Mouse (Mus musculus) testis, adult 2 months (tissue): Measurements from ENCODE around the gene Ssh3. TPM values are rescaled to one million over a fixed set of nuclear protein-coding genes. Genes with fewer than 3 reads are reported as not detected.
"Not testable (repeated sequence)": the region's sequence is repeated elsewhere in the genome, so short reads cannot be mapped to it uniquely, and the experiment has no call there.

Experiments
- H3K27ac ChIP-seq: fragments of 200-500 bp; 2 replicates; pipeline ENCODE4 v1.5.1; 2012; ENCODE audit warnings: low read depth, low read length; ENCODE audit not compliant: control insufficient read depth, insufficient read depth
- H3K27me3 ChIP-seq: fragments of 200-500 bp; 2 replicates; pipeline ENCODE4 v1.6.1; 2012; ENCODE audit warnings: mild to moderate bottlenecking, low read length, moderate library complexity; ENCODE audit not compliant: control insufficient read depth, insufficient read depth
- H3K36me3 ChIP-seq: fragments of 200-500 bp; 2 replicates; pipeline ENCODE4 v1.6.1; 2012; ENCODE audit warnings: mild to moderate bottlenecking, low read length; ENCODE audit not compliant: control insufficient read depth, insufficient read depth
- H3K4me1 ChIP-seq: fragments of 200-500 bp; 2 replicates; pipeline ENCODE4 v1.6.1; 2012; ENCODE audit warnings: low read length; ENCODE audit not compliant: control insufficient read depth, insufficient read depth
- H3K4me3 ChIP-seq: fragments of 200-500 bp; 2 replicates; pipeline ENCODE4 v1.5.1; 2012; ENCODE audit warnings: low read depth, mild to moderate bottlenecking, low read length, moderate library complexity, mixed read lengths; ENCODE audit not compliant: control insufficient read depth
- CTCF ChIP-seq: fragments of 200-500 bp; IDR thresholded peaks from 2 replicates; pipeline ENCODE4 v1.5.1; 2012; ENCODE audit warnings: low read depth, mild to moderate bottlenecking, inconsistent platforms, low read length, moderate library complexity; ENCODE audit not compliant: control insufficient read depth, insufficient read depth, insufficient replicate concordance
- POLR2A ChIP-seq: fragments of 200-500 bp; IDR thresholded peaks from 2 replicates; pipeline ENCODE4 v1.6.1; 2012; ENCODE audit warnings: low read depth, mild to moderate bottlenecking, inconsistent platforms, low read length, moderate library complexity; ENCODE audit not compliant: control insufficient read depth
- polyA plus RNA-seq: library from polyadenylated mRNA; depleted of rRNA; stranded (reverse); fragments of >200 nt; gene quantifications from 2 replicates; pipeline ENCODE4 v1.2.3, GENCODE M21; 2012

The Ssh3 gene
- polyA plus RNA-seq, 1 experiment = 7.1 TPM

DNA sequence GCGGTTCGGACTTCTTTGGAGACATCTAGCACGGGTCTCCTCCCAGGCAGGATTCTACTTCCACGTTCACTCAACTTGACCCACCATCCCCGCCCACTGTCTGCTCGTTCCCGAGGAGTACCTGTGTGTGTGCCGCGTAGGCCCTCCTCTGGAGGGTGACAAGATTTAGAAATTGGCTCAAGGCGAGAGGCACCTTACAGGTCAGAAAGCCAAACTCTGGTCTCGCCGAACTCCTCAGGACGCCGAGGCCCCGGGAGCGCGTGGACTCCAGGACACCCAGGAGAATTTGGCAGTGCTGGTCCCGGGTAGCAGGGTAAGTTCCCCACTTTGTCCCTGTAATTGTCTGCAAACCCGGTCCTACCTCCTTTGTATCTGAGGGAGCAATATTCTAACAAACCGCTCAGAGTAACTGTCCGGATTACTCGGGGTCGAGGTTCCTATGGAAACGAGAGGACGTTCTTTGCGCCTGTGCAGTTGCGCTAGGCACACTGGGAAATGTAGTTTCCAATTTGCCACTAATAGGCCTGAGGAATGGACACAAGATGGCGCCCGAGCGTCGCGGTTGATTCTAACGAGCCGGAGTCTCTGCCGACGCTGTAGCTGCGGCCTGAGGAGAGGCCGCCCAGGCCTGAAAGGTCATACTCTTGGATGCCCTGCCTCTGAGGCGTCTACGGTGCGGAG, 11.6 kb downstream of the Ssh3 start:
- H3K4me3 ChIP-seq = peak overlapping the region; percentile 91
- peaks cover 3% of the 10 kb centered on the region; the same call in 1 of the 2 replicates for H3K4me1 ChIP-seq
- TF ChIP-seq POLR2A (peak; percentile 96), CTCF (peak; percentile 74; the same call in 1 of the 2 replicates)
- no peaks in the 10 kb centered on the region for H3K27me3 ChIP-seq
- H3K27ac ChIP-seq = peak overlapping the region; percentile 98
- H3K36me3 ChIP-seq = no peaks in the 10 kb centered on the region

DNA sequence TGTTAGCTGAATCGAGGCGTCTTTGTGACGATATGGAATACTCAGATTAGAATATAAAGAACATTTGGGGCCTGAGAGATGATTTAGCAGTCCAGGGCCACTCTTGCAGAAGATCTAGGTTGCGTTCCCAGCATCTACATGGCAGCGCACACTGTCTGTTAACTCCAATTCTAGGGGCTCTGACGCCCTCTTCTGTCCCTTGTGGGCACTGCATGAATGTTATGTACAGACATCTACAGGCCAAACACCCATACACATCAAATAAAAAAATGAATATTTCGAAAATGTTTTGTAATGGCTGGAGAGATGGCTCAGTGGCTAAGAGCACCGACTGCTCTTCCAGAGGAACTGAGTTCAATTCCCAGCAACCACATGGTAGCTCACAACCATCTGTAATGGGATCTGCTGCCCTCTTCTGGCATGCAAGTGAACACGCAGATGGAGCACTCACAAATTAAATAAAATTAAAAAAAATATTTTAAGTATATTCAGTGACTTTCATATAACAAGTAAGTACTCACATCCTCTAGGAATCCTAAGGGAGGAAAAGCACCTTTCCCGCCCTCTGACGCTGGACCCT, 13.3 kb downstream of the Ssh3 start:
- H3K36me3 ChIP-seq = no peaks in the 10 kb centered on the region
- H3K4me3 ChIP-seq = peak overlapping the region; percentile 68
- peaks cover 3% of the 10 kb centered on the region; the same call in 1 of the 2 replicates for H3K4me1 ChIP-seq
- TF ChIP-seq CTCF (no peak; the same call in 1 of the 2 replicates), POLR2A (no peak)
- no peaks in the 10 kb centered on the region for H3K27me3 ChIP-seq
- H3K27ac ChIP-seq = no peak overlapping the region

DNA sequence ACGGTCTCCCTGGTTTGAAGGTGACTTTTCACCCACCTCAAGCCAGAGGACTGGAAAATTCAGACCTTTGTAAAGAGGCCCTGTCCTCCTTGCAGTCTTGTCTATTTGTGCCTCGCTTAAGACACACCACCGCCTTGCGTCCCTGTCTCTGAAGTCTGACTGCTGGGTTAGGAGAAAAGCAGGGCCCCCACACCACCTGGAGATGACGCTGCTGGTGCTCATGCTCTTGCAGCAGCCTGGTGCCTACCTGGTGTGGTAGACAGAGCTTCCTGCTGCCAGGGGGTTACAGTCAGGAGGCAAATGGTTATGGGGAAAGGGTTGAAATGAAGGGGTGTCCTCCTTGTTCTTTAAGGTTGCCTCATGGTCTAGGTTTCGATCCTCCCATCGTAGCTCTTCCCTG, 14.8 kb downstream of the Ssh3 start:
- H3K4me3 ChIP-seq = no peak overlapping the region
- TF ChIP-seq CTCF (no peak), POLR2A (no peak)
- H3K36me3 ChIP-seq = no peaks in the 10 kb centered on the region
- no peaks in the 10 kb centered on the region for H3K27me3 ChIP-seq
- H3K27ac ChIP-seq = no peak overlapping the region
- H3K4me1 ChIP-seq = peaks cover 3% of the 10 kb centered on the region; the same call in 1 of the 2 replicates

DNA sequence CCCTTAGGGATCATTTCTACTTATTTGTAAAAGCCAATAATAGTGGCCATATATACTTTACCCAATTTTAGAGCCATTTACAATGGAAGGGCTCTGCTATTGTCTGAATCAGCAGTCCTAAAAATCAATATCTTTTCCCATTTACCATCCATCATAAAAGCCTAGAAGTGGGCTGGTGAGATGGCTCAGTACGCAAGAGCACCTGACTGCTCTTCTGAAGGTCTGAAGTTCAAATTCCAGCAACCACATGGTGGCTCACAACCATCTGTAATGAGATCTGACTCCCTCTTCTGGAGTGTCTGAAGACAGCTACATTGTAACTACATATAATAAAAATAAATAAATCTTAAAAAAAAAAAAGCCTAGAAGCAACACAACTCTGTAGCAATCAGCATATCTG, 20.3 kb downstream of the Ssh3 start:
- H3K27me3 ChIP-seq, H3K27ac ChIP-seq, H3K36me3 ChIP-seq, H3K4me3 ChIP-seq, H3K4me1 ChIP-seq: not testable (repeated sequence)

DNA sequence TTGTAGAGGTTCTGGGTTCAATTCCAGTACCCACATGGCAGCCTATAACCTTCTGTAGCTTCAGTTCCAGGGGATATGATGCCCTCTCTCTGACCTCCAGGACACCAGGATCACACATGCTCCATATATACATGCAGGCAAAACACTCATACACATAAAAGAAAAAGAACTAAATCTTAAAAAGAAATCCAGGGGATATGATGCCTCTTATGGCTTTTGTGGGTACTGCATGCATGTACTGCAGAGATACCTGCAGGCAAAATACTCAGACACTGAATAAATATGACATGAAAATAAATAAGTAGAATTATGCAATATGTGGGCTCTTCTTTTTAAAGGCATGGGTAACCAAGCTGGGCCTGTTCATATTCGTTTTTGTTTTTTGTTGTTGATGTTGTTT, 22.0 kb downstream of the Ssh3 start:
- no peaks in the 10 kb centered on the region for H3K27me3 ChIP-seq
- no peak overlapping the region for H3K4me3 ChIP-seq
- H3K4me1 ChIP-seq = no peaks in the 10 kb centered on the region
- no peaks in the 10 kb centered on the region for H3K36me3 ChIP-seq
- H3K27ac ChIP-seq = no peak overlapping the region
- no peak for TF ChIP-seq POLR2A
- no peak for TF ChIP-seq CTCF

DNA sequence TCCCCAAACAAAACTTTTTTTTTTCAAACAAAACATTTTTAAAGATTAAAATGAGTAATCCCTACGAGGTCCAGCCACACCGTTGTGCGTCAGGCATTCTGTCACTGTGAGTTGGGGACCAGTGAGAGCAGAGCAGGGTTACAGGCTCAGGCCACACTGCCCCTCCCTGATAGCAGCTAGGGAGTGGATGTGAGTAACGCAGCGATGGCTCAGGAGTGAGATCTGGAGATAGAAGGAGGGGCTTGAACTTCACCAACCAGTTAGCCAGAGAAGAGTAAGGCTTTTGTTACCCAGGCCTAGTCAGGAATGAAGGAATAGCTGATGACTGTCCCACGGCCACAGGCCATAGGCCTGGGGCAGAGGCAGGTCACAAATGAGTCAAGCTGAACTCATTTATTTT, 24.2 kb downstream of the Ssh3 start:
- Histone ChIP-seq H3K4me1 (no peaks in the 10 kb centered on the region), H3K36me3 (no peaks in the 10 kb centered on the region; the same call in 1 of the 2 replicates), H3K27ac (no peak overlapping the region), H3K27me3 (no peaks in the 10 kb centered on the region), H3K4me3 (no peak overlapping the region)
- no peak for TF ChIP-seq POLR2A
- TF ChIP-seq CTCF = no peak

DNA sequence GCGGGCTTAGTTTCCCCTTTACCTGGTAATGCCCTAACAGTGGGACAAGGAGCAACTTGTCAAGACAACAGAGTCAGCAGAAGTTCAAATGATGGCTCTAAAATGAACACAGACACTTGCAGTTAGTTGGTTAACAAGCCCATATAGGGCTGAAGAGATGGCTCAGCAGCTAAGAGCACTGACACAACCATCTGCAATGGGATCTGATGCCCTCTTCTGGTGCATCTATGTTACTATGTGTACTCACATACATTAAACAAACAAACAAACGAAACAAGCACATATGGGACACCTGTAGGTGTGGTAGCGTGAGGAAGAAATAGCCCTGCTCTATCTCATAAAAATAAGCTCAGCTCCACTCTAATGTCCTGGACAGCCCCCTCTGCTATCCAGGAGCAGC, 26.6 kb downstream of the Ssh3 start:
- Histone ChIP-seq H3K4me1 (no peaks in the 10 kb centered on the region), H3K27me3 (no peaks in the 10 kb centered on the region), H3K4me3 (no peak overlapping the region), H3K27ac (no peak overlapping the region), H3K36me3 (no peaks in the 10 kb centered on the region; the same call in 1 of the 2 replicates)
- no peak for TF ChIP-seq CTCF
